Mouse (Mus musculus) intestine, embryonic 16.5 days (tissue): ENCODE results near the gene Tmsb10. TPM values are rescaled to one million over a fixed set of nuclear protein-coding genes. Genes with fewer than 3 reads are reported as not detected.
A peak's percentile ranks its signal among the peaks of the same experiment; 100 is the strongest.

Experiments
- ATAC-seq: fragments of 200-750 bp; cut with Nextera tagmentation; 2 replicates; pipeline ENCODE4 v1.8.0; 2017; ENCODE audit warnings: moderate TSS enrichment, moderate library complexity
- H3K27ac ChIP-seq: fragments of 300-500 bp; sonication (generic); 2 replicates; pipeline ENCODE4 v1.5.1; 2014; ENCODE audit warnings: mild to moderate bottlenecking, low read length
- H3K27me3 ChIP-seq: fragments of 300-500 bp; sonication (generic); replicated peaks from 2 replicates; pipeline ENCODE4 v1.6.1; 2014; ENCODE audit warnings: low read length, control low read depth, mixed read lengths; ENCODE audit not compliant: control insufficient read depth, insufficient read depth
- H3K36me3 ChIP-seq: fragments of 300-500 bp; sonication (generic); 2 replicates; pipeline ENCODE4 v1.6.1; 2014; ENCODE audit warnings: low read length, control low read depth; ENCODE audit not compliant: control insufficient read depth, insufficient read depth
- H3K4me1 ChIP-seq: fragments of 300-500 bp; sonication (generic); 2 replicates; pipeline ENCODE4 v1.6.1; 2014; ENCODE audit warnings: low read length, control low read depth, mixed read lengths; ENCODE audit not compliant: control insufficient read depth, insufficient read depth
- H3K4me2 ChIP-seq: fragments of 300-500 bp; sonication (generic); 2 replicates; pipeline ENCODE4 v1.6.1; 2014; ENCODE audit warnings: low read depth, low read length, control low read depth
- H3K4me3 ChIP-seq: fragments of 300-500 bp; sonication (generic); 2 replicates; pipeline ENCODE4 v1.5.1; 2014; ENCODE audit warnings: mild to moderate bottlenecking, low read length
- H3K9ac ChIP-seq: fragments of 300-500 bp; sonication (generic); 2 replicates; pipeline ENCODE4 v1.6.1; 2014; ENCODE audit warnings: low read depth, low read length
- H3K9me3 ChIP-seq: fragments of 300-500 bp; sonication (generic); 2 replicates; pipeline ENCODE4 v1.6.1; 2016; ENCODE audit warnings: low read length, control low read depth; ENCODE audit not compliant: control insufficient read depth
- WGBS: fragments of 180-500 bp; shearing (Covaris S2); extraction: QIAGEN DNeasy Blood & Tissue Kit; methylation state at CpG from one replicate; pipeline ENCODE4 v1.1.7; 2014; 5-methylcytosine and 5-hydroxymethylcytosine counted together
- polyA plus RNA-seq: library from polyadenylated mRNA; unstranded; fragments of >200 nt; fragmentation: Nextera tagmentation; extraction: Ambion mirVana; gene quantifications from 2 replicates; pipeline ENCODE4 v1.2.1, GENCODE M21; 2015

The Tmsb10 gene
- polyA plus RNA-seq, 1 experiment from 2014 or later = 1,797 TPM

GRCm38 (mm10) chr6:72981851-72982250 is 23.3 kb upstream of the Tmsb10 start:
- Histone ChIP-seq H3K4me2 (no peak overlapping the region), H3K9me3 (no peaks in the 10 kb centered on the region), H3K9ac (no peak overlapping the region), H3K4me3 (no peak overlapping the region), H3K27me3 (no peaks in the 10 kb centered on the region), H3K27ac (peak overlapping the region; percentile 57), H3K4me1 (peaks cover 10% of the 10 kb centered on the region; the same call in 1 of the 2 replicates), H3K36me3 (no peaks in the 10 kb centered on the region)
- no peak for ATAC-seq
- WGBS = 66% methylated on average over 6 of the region's 6 CpGs

DNA sequence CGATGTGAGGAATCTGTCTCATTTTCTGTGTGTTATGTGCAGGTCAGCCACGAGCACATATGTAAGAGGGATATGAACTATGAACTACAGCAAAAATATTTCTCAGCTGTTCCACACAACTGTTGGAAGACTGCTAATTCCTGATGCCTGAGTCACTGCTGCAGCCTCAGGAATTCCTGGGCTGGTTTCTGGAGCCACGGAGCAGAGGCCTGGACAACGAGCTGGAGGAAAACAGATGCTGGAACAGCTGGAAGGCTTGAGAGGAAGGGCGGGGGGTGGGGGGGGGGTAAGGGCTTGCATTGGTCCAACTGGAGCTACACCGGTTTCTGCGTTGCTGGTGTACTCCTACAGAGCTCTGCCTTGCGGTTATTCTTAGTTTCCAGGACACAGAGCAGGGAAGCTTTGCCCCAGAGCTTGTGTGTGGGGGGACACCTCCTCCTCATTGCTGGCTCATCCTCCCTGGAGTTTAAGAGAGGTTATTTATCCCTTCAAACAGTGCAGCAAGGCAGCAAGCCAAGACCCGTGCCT is 22.6 kb upstream of the Tmsb10 start:
- H3K4me2 ChIP-seq = no peak overlapping the region
- H3K9ac ChIP-seq = no peak overlapping the region

DNA sequence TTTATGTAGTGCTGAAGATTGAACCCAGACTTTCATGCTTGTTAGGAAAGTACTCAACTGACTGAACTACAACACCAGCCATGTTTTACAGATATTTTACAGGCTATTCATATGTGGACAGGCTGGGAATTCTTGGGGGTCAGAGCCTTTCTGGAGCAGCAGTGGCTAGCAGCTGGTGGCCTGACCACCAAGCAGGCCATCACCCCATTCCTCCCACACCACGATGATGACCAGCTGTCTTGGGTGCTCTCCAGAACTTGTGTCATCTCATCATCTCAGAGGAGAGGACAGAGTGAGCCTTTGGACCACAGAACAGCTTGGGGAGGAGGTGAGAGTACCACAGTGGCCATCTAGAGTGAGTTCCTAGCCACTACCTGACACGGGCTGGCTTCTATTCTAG is 18.3 kb upstream of the Tmsb10 start:
- no peak for ATAC-seq
- Histone ChIP-seq H3K27me3 (no peaks in the 10 kb centered on the region), H3K9me3 (no peaks in the 10 kb centered on the region), H3K27ac (no peak overlapping the region), H3K9ac (no peak overlapping the region), H3K4me2 (no peak overlapping the region), H3K36me3 (no peaks in the 10 kb centered on the region), H3K4me3 (no peak overlapping the region), H3K4me1 (peaks cover 9% of the 10 kb centered on the region; the same call in 1 of the 2 replicates)
- WGBS = 82% methylated on average over 2 of the region's 2 CpGs

More for the DNA sequence above, 22.6 kb upstream of the Tmsb10 start:
- H3K9me3 ChIP-seq = no peaks in the 10 kb centered on the region
- ATAC-seq = peak; percentile 82
- no peaks in the 10 kb centered on the region for H3K27me3 ChIP-seq
- H3K4me3 ChIP-seq = no peak overlapping the region
- no peaks in the 10 kb centered on the region for H3K36me3 ChIP-seq
- 30% methylated on average over 9 of the region's 9 CpGs for WGBS
- H3K4me1 ChIP-seq = peaks cover 10% of the 10 kb centered on the region; the same call in 1 of the 2 replicates
- H3K27ac ChIP-seq = peak overlapping the region; percentile 78

DNA sequence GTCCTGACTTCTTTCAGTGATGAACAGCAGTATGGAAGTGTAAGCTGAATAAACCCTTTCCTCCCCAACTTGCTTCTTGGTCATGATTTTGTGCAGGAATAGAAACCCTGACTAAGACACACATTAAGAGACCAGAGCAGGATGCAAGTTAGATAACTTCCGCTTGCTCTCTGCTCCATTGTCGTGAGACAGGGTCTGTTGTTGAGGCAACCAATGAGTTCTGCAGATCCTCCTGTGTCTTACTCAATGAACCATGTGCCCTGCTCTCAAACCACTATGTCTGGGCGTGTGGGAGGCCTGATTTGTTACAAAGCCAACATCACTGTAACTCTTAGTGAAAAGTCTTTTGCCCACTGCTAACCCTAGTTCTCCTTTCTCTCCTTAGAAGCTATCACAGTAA is 12.5 kb upstream of the Tmsb10 start:
- Histone ChIP-seq H3K36me3 (no peaks in the 10 kb centered on the region), H3K9me3 (no peaks in the 10 kb centered on the region), H3K4me3 (no peak overlapping the region), H3K4me2 (no peak overlapping the region), H3K27me3 (no peaks in the 10 kb centered on the region), H3K9ac (no peak overlapping the region), H3K4me1 (no peaks in the 10 kb centered on the region), H3K27ac (no peak overlapping the region)
- 72% methylated on average over 3 of the region's 3 CpGs for WGBS
- no peak for ATAC-seq

DNA sequence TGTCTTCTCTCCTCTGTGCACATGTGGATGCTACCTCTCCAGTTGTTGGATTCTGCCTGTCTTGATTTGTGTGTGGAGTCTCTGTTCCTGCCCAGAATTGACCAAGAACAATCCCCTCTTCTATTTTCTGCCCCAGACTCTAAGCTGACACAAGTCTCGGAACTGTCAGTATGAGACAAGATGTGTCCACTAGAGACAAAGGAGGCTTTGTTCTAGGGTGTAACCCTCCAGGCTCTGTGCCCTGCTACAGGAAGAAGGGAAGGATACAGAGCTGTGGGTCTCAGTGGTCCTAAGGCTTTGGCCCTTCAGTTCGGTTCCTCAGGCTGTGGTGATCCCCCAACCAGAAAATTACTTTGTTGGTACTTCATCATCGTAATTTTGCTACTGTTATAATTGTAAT is 11.2 kb upstream of the Tmsb10 start:
- Histone ChIP-seq H3K27ac (no peak overlapping the region), H3K4me2 (no peak overlapping the region), H3K27me3 (no peaks in the 10 kb centered on the region), H3K4me3 (no peak overlapping the region), H3K9ac (no peak overlapping the region), H3K9me3 (no peaks in the 10 kb centered on the region), H3K36me3 (no peaks in the 10 kb centered on the region), H3K4me1 (no peaks in the 10 kb centered on the region)
- WGBS = 69% methylated on average over 3 of the region's 3 CpGs
- ATAC-seq = 0 out of 2 replicates have a peak, but pooled peaks have one; percentile 52

DNA sequence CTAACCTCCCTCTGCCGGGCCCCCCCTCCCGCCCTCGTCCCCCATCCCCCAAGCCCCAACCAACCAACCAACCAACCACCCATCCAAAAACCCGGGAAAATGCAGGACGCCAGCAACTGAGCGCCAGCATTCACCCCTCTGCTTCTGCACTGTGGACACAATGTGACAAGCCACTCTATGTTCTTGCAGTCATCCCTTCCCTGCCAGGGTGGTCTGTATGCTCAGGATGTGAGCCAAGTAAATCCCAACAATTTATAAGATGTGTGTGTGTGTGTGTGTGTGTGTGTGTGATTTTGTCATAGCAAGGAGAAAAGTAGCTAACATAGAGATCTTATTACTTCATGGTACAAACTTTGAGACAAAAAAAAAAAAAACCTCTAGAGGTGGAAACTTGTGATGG is 6.7 kb upstream of the Tmsb10 start:
- H3K4me2 ChIP-seq = no peak overlapping the region
- no peak overlapping the region for H3K9ac ChIP-seq
- no peak overlapping the region for H3K27ac ChIP-seq
- no peak overlapping the region for H3K4me3 ChIP-seq
- H3K9me3 ChIP-seq = no peaks in the 10 kb centered on the region
- H3K4me1 ChIP-seq = peaks cover 11% of the 10 kb centered on the region
- no peaks in the 10 kb centered on the region for H3K36me3 ChIP-seq
- H3K27me3 ChIP-seq = no peaks in the 10 kb centered on the region
- WGBS = 89% methylated on average over 6 of the region's 6 CpGs
- no peak for ATAC-seq

DNA sequence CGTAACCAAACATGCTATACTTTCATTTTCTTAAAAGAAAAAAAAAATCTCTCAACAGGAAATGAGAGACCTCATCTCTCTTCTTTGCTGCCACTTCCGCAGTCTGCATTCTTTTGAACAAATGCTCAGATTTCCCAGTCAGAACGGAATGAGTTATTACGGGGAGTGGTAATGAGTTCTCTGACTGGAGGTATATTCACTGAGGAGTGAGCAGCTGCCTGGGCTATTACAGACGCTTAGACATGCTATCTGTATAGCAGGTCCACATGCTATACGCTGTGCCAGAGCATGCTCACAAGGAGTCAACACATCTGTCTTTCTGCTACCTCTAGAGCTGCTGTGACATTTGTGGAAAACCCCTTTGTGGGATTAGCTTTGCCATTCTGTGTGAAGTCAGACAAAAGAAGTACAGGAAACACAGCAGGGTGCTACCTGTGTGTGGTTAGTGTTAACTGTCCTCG is 3.8 kb upstream of the Tmsb10 start:
- H3K9me3 ChIP-seq = no peaks in the 10 kb centered on the region
- H3K36me3 ChIP-seq = no peaks in the 10 kb centered on the region
- peaks cover 18% of the 10 kb centered on the region for H3K4me1 ChIP-seq
- H3K4me2 ChIP-seq = no peak overlapping the region
- H3K9ac ChIP-seq = no peak overlapping the region
- no peaks in the 10 kb centered on the region for H3K27me3 ChIP-seq
- peak overlapping the region; percentile 81 for H3K27ac ChIP-seq
- 33% methylated on average over 7 of the region's 7 CpGs for WGBS
- H3K4me3 ChIP-seq = no peak overlapping the region
- ATAC-seq = no peak

DNA sequence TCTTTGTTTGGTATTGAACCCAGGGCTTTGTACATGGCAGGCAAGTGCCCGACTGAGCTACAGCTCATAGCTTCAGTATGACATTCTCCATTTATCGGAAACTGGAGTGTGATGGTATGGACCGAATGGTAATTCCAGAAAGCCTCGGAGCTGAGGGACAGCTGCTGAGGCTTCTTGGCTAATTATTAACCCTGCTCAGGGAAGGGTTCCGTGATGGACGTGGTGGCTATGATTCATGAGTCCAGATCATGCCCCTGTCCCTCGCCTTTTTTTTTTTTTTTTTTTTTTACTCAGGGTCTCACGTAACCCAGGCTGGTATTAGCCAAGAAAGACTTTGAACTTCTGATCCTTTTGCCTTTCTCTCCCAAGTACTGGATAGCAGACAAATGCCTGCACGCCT is 3.1 kb upstream of the Tmsb10 start:
- Histone ChIP-seq H3K9ac (0 out of 2 replicates have a peak overlapping the region, but pooled peaks have one; percentile 12), H3K9me3 (no peaks in the 10 kb centered on the region), H3K36me3 (no peaks in the 10 kb centered on the region), H3K4me3 (no peak overlapping the region), H3K27ac (peak overlapping the region; percentile 81), H3K4me1 (peaks cover 18% of the 10 kb centered on the region), H3K4me2 (peak overlapping the region; percentile 6; the same call in 1 of the 2 replicates), H3K27me3 (no peaks in the 10 kb centered on the region)
- peak; percentile 70 for ATAC-seq
- 59% methylated on average over 9 of the region's 9 CpGs for WGBS

- Histone ChIP-seq H3K27me3 (no peaks in the 10 kb centered on the region), H3K4me1 (peaks cover 22% of the 10 kb centered on the region), H3K9ac (0 out of 2 replicates have a peak overlapping the region, but pooled peaks have one; percentile 12), H3K27ac (peak overlapping the region; percentile 81), H3K4me2 (no peak overlapping the region), H3K4me3 (no peak overlapping the region), H3K36me3 (no peaks in the 10 kb centered on the region), H3K9me3 (no peaks in the 10 kb centered on the region)
- 0 out of 2 replicates have a peak, but pooled peaks have one; percentile 14 for ATAC-seq
- 49% methylated on average over 5 of the region's 5 CpGs for WGBS
Measured at GRCm38 (mm10) chr6:72960675-72961074, 2.1 kb upstream of the Tmsb10 start.

DNA sequence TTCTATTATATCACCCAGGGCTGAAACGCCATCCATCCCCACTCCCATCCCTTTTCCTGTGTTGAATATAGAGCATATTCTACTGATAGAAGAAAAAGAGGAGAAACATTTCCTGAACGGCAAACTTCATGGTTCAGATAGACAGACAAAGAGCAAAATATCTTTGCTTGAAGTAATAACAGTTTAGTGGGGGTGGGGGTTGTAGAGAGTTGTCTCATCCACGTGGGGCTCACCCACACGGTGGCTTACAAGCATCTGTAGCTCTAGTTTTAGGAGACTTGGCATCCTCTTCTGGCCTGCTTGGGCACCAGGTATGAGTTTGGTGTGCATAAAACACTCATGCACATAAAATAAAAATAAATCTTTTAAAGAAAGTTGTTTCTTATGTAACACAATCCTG is 627 bp upstream of the Tmsb10 start:
- no peak for ATAC-seq
- peak overlapping the region; percentile 95 for H3K9ac ChIP-seq
- H3K4me1 ChIP-seq = peaks cover 22% of the 10 kb centered on the region
- 24% methylated on average over 4 of the region's 4 CpGs for WGBS
- no peaks in the 10 kb centered on the region for H3K36me3 ChIP-seq
- peak overlapping the region; percentile 78 for H3K4me3 ChIP-seq
- peak overlapping the region; percentile 76 for H3K4me2 ChIP-seq
- H3K9me3 ChIP-seq = no peaks in the 10 kb centered on the region
- peak overlapping the region; percentile 95; the same call in 1 of the 2 replicates for H3K27ac ChIP-seq
- H3K27me3 ChIP-seq = no peaks in the 10 kb centered on the region
